Mouse (Mus musculus) midbrain, embryonic 11.5 days (tissue): Measurements from ENCODE around the gene Anapc7. TPM values are rescaled to one million over a fixed set of nuclear protein-coding genes. Genes with fewer than 3 reads are reported as not detected.

Source experiments
- ATAC-seq: fragments of 200-750 bp; cut with Nextera tagmentation; 2 replicates; pipeline ENCODE4 v1.8.0; 2017; ENCODE audit warnings: moderate TSS enrichment, moderate library complexity; ENCODE audit not compliant: low FRiP score
- DNase-seq: peaks from one replicate; pipeline ENCODE4 v3.0.0; 2015; ENCODE audit warnings: low spot score; ENCODE audit errors: missing footprints
- H3K27ac ChIP-seq: fragments of 300-500 bp; sonication (generic); 2 replicates; pipeline ENCODE4 v1.5.1; 2014; ENCODE audit warnings: low read depth, low read length
- H3K27me3 ChIP-seq: fragments of 300-500 bp; sonication (generic); 2 replicates; pipeline ENCODE4 v1.6.1; 2014; ENCODE audit warnings: mild to moderate bottlenecking, low read length, moderate library complexity, mixed read lengths; ENCODE audit not compliant: control insufficient read depth, insufficient read depth
- H3K36me3 ChIP-seq: fragments of 300-500 bp; sonication (generic); 2 replicates; pipeline ENCODE4 v1.6.1; 2014; ENCODE audit warnings: mild to moderate bottlenecking, low read length, moderate library complexity, mixed read lengths; ENCODE audit not compliant: control insufficient read depth, insufficient read depth
- H3K4me1 ChIP-seq: fragments of 300-500 bp; sonication (generic); 2 replicates; pipeline ENCODE4 v1.6.1; 2014; ENCODE audit warnings: low read length; ENCODE audit not compliant: control insufficient read depth, insufficient read depth
- H3K4me2 ChIP-seq: fragments of 300-500 bp; sonication (generic); 2 replicates; pipeline ENCODE4 v1.6.1; 2014; ENCODE audit warnings: mild to moderate bottlenecking, moderate library complexity
- H3K4me3 ChIP-seq: fragments of 300-500 bp; sonication (generic); 2 replicates; pipeline ENCODE4 v1.5.1; 2014; ENCODE audit warnings: low read depth, low read length
- H3K9ac ChIP-seq: fragments of 300-500 bp; sonication (generic); 2 replicates; pipeline ENCODE4 v1.6.1; 2014; ENCODE audit warnings: low read length
- H3K9me3 ChIP-seq: fragments of 300-500 bp; sonication (generic); 2 replicates; pipeline ENCODE4 v1.6.1; 2016; ENCODE audit warnings: low read length; ENCODE audit not compliant: control insufficient read depth
- WGBS: fragments of 180-500 bp; shearing (Covaris S2); extraction: QIAGEN DNeasy Blood & Tissue Kit; methylation state at CpG from one replicate; pipeline ENCODE4 v1.1.7; 2014; 5-methylcytosine and 5-hydroxymethylcytosine counted together
- polyA plus RNA-seq: library from polyadenylated mRNA; unstranded; fragments of >200 nt; fragmentation: Nextera tagmentation; extraction: Ambion mirVana; gene quantifications from 2 replicates; pipeline ENCODE4 v1.2.1, GENCODE M21; 2014

Anapc7 gene
- polyA plus RNA-seq, 1 experiment from 2014 or later, result 32.0 TPM

GRCm38 (mm10) chr5:122490148-122490547 is 68.7 kb downstream of the Anapc7 start:
- Histone ChIP-seq H3K4me2 (no peak overlapping the region), H3K27ac (no peak overlapping the region), H3K27me3 (no peaks in the 10 kb centered on the region), H3K9ac (no peak overlapping the region), H3K4me1 (no peaks in the 10 kb centered on the region), H3K4me3 (no peak overlapping the region), H3K36me3 (peaks cover 12% of the 10 kb centered on the region; the same call in 1 of the 2 replicates), H3K9me3 (no peaks in the 10 kb centered on the region)
- DNase-seq (no peak), ATAC-seq (no peak)
- WGBS, result 96% methylated on average over 2 of the region's 2 CpGs

GRCm38 (mm10) chr5:122491385-122491784 is 69.9 kb downstream of the Anapc7 start:
- H3K27ac ChIP-seq, result no peak overlapping the region
- peaks cover 12% of the 10 kb centered on the region; the same call in 1 of the 2 replicates for H3K36me3 ChIP-seq
- no peak overlapping the region for H3K9ac ChIP-seq
- DNase-seq (no peak), ATAC-seq (no peak)
- H3K4me1 ChIP-seq, result no peaks in the 10 kb centered on the region
- no peak overlapping the region for H3K4me3 ChIP-seq
- no peak overlapping the region for H3K4me2 ChIP-seq
- WGBS, result 85% methylated on average over 10 of the region's 10 CpGs
- no peaks in the 10 kb centered on the region for H3K27me3 ChIP-seq
- no peaks in the 10 kb centered on the region for H3K9me3 ChIP-seq

- H3K9me3 ChIP-seq, result no peaks in the 10 kb centered on the region
- H3K36me3 ChIP-seq, result peaks cover 13% of the 10 kb centered on the region; the same call in 1 of the 2 replicates
- no peak overlapping the region for H3K4me2 ChIP-seq
- H3K27me3 ChIP-seq, result no peaks in the 10 kb centered on the region
- H3K4me1 ChIP-seq, result no peaks in the 10 kb centered on the region
- no peak overlapping the region for H3K9ac ChIP-seq
- no peak overlapping the region for H3K4me3 ChIP-seq
- 85% methylated on average over 2 of the region's 2 CpGs for WGBS
- DNase-seq (no peak), ATAC-seq (no peak)
- H3K27ac ChIP-seq, result no peak overlapping the region
Measured at GRCm38 (mm10) chr5:122493035-122493434, 71.5 kb downstream of the Anapc7 start.

GRCm38 (mm10) chr5:122494449-122494848 is 73.0 kb downstream of the Anapc7 start:
- DNase-seq (no peak), ATAC-seq (no peak)
- no peak overlapping the region for H3K4me2 ChIP-seq
- no peak overlapping the region for H3K9ac ChIP-seq
- no peak overlapping the region for H3K27ac ChIP-seq
- H3K4me3 ChIP-seq, result no peak overlapping the region
- no peaks in the 10 kb centered on the region for H3K9me3 ChIP-seq
- 93% methylated on average over 1 of the region's 1 CpGs for WGBS
- H3K27me3 ChIP-seq, result no peaks in the 10 kb centered on the region
- H3K4me1 ChIP-seq, result no peaks in the 10 kb centered on the region; the same call in 1 of the 2 replicates
- peaks cover 11% of the 10 kb centered on the region; the same call in 1 of the 2 replicates for H3K36me3 ChIP-seq

Other genes with a start within 250 kb of the Anapc7 start
- 11.4 and 12.5 TPM in 2 replicates for gene Hvcn1, start 214.9 kb upstream of the Anapc7 start, polyA plus RNA-seq
- 4.3 and 4.8 TPM in 2 replicates for gene Tctn1, start 157.2 kb upstream of the Anapc7 start, polyA plus RNA-seq
- 7.6 and 8.8 TPM in 2 replicates for gene Pptc7, start 137.3 kb upstream of the Anapc7 start, polyA plus RNA-seq
- gene Rad9b, start 67.5 kb upstream of the Anapc7 start, polyA plus RNA-seq, result 9.7 and 11.1 TPM in 2 replicates
- gene Vps29, start 67.3 kb upstream of the Anapc7 start, polyA plus RNA-seq, result 211 and 215 TPM in 2 replicates
- 61.2 and 64.9 TPM in 2 replicates for gene Gpn3, start 49.8 kb upstream of the Anapc7 start, polyA plus RNA-seq
- gene Fam216a, start 49.3 kb upstream of the Anapc7 start, polyA plus RNA-seq, result 113 and 116 TPM in 2 replicates
- 61.7 and 65.3 TPM in 2 replicates for gene Arpc3, start 29.8 kb upstream of the Anapc7 start, polyA plus RNA-seq
- 43.4 and 45.8 TPM in 2 replicates for gene Atp2a2, start 80.5 kb downstream of the Anapc7 start, polyA plus RNA-seq
- 48.5 and 50.5 TPM in 2 replicates for gene Ift81, start 192.8 kb downstream of the Anapc7 start, polyA plus RNA-seq
- gene P2rx7, start 222.2 kb downstream of the Anapc7 start, polyA plus RNA-seq, result 0.63 and 0.92 TPM in 2 replicates